Mouse (Mus musculus) left cerebral cortex, adult 9 months (tissue): Measurements from ENCODE around the gene Galnt14.

ENCODE experiments used
- DNase-seq, 2 experiments: peaks; one replicate each; pipeline ENCODE4 v3.0.0; 2022; ENCODE audit warnings: low spot score in 2 of 2

Gene Galnt14

GRCm38 (mm10) chr17:73572440-73572839 lies 137.8 kb downstream of the Galnt14 start:
- DNase-seq: peak in 1 of 2 experiments; percentile 70

DNA sequence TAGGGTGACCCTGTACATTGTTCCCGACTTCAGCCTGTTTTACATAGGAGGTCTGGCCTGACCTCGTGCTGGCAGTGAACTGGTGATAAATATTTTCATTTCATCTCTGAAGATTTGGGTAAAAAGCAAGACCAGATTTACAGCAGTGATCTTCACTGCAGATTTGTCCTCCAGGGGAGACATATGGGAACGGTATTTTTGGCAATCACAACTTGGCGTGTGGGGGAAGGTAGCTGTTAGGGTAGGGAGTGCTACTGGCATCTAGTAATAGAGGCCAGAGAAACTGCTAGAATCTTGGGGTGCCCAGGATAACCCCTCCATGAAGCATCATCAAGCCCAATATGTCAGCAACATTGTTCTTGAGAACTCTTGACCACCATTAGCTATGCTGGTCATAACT lies 138.3 kb downstream of the Galnt14 start:
- peak in 1 of 2 experiments; percentile 60 for DNase-seq

- no peak for DNase-seq
Measured at GRCm38 (mm10) chr17:73568204-73568603, 142.0 kb downstream of the Galnt14 start.

GRCm38 (mm10) chr17:73561149-73561548 lies 149.1 kb downstream of the Galnt14 start:
- peak in 1 of 2 experiments; percentile 33 for DNase-seq

- DNase-seq: peak; percentile 44 to 56
Measured at GRCm38 (mm10) chr17:73560208-73560784, 150.0 kb downstream of the Galnt14 start.

GRCm38 (mm10) chr17:73559498-73559897 lies 150.8 kb downstream of the Galnt14 start:
- DNase-seq: no peak

DNA sequence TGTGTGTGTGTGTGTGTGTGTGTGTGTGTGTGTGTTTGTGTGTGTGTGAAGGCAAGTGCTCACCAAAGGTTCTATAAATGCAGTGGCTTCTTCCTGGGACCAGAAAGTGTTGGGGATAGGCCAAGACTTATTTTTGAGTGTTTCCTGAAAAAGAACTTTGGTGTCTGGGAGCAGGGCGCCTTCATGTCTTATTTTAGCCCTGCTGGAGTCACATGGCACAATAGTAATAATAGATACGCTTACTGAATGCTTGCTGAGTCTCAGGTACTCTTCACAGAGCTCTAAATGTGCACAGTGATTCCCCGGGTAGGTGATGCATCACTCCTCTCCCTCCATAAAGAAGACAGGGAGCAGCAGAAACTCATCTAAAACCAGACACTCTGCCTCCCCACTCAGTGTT lies 153.2 kb downstream of the Galnt14 start:
- no peak for DNase-seq

- DNase-seq: no peak
Measured at GRCm38 (mm10) chr17:73556436-73556835, 153.8 kb downstream of the Galnt14 start.

DNA sequence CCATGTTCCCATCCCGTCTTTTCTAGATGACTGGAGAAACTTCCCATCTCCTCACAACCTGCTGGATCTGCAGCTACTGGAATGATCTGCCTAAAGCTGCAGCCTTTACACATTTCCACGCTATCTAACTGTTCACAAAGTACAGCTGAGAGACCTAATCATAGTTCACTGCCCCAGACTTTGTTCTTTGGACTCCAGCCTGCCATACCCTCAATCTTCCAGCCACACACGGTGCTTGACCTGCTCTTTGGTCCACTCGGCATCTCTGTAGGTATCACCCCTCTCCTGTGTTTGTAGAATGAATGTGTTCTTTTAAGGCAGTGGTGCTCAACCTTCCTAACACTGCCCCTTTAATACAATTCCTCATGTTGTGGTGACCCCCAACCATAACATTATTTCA lies 155.6 kb downstream of the Galnt14 start:
- DNase-seq: no peak

DNA sequence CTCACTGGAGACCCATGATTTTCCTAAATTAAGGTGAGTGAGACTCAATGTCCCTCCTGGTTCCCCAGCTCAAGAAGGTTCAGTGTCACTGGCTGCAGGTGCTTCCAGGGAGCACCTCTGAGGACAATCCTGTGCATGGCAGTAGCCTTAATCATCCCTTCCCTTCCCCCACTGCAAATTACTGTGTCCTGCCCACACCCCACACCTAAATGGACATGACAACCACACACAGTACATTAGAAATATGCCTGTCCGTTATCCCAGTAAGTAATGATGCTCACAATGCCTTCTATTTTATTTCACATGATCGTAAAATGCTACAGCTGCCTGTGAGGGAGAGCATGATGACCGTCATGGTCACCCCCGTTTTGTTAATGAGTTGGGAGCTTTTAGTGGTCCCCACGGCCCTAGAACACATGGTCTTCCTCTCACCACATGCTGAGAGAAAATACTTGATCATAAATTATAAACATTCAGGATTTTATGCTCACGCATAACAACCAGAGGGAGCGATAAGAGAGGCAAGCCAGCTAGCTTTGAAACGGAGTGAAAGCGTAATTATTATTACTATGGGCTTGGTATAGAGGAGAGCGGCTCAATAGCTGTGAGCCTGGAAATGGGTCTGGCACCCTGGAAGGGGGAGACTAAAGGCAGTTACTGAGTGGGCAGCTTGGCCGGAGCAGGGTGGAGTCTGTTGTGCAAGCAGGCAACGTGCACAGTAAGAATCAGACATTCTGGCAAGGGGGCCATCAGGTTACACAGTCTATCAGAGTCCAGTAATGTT lies 161.3 kb downstream of the Galnt14 start:
- DNase-seq: no peak

DNA sequence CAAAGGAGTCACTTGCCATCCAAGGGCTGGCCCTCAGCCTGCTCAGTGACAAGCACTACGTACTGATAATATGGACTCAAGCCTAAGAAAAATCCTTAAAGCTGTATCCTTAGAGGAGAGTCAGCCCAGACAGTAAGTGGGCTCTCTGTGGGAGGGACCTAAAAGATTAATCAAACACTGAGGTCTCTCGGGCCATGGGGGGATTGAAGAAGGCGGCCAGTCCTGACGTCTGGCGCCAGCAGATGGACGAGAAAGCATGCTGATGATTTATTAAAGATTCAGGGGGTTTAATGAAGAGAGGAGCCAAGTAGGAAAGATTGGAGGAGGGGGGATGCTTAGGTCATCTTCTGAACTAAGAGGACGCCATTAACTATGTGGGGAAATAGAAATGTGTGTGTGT lies 162.1 kb downstream of the Galnt14 start:
- DNase-seq: no peak

GRCm38 (mm10) chr17:73547483-73547882 lies 162.8 kb downstream of the Galnt14 start:
- no peak for DNase-seq

GRCm38 (mm10) chr17:73541911-73542310 lies 168.3 kb downstream of the Galnt14 start:
- no peak for DNase-seq

DNA sequence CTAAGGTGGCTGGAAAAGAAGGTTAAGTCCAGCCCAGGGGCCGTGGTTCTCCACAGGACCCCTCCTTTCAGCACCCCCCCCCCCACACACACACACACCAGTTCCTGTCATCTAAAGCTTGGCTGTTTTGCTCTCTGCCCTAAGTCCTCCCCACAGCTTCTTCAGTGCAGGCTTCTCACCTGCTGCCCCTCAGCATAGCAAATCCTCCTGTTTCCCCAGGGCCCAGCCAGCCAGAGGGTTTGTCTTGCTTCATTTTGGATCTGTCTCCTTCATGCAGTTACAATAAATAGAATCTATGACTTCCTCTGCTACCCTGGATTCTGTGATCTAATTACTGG lies 169.1 kb downstream of the Galnt14 start:
- no peak for DNase-seq

DNA sequence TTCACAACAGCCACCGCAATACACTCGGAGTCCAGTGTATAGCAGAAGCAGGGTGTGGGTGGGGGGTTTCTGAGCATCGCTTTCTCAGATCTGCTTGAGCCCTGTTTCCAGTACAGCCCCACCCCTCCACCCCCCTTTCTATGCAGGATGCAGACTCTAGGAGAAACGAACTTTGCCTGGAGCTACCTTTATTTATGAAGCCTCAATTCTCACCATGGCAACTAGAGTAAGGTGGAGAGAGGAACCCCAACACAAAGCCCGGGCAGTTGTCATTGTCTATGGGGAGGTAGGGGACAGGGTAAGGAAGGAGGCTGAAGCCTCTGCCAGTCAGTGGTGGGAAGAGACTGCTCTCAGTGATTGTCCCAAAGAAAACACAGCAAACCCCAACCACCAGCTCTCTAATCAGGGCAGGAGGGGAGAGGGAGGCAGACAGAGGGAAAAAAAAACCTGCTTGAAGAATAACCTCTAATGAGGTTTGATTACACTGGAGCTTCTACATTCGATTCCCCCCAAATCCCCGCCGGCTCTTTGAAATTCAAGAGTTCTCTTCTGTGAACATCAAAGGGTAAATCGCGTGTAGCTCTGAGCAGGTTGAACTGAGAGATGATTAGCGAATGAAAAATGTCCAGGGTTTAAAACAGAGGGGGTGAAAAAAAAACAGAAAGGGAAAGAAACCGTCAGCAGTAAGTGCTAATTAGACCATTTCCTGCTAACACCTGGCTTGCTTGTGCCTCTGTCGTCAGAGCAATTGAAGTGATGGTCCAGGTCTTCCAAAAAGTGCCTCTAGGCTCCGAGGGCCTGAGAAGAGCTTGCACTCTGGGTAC lies 169.6 kb downstream of the Galnt14 start:
- no peak for DNase-seq

DNA sequence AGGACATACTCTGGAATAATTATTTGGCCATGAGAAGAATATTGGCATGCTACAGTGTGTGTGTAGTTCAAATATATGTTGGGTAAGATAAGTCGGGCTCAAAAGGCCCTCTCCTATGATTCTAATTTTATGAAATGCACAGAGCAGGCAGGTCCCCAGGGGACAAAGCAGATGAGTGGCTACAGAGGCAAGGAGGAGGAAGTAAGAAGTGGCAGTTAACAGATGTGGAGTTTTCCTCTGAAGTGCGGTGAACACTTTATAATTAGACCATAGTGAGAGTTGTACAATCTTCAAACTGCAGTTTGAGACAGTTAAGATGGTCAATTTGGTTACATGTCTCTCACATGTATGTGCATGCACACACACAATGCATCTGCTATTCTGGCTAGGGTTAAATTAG lies 178.4 kb downstream of the Galnt14 start:
- no peak for DNase-seq

DNA sequence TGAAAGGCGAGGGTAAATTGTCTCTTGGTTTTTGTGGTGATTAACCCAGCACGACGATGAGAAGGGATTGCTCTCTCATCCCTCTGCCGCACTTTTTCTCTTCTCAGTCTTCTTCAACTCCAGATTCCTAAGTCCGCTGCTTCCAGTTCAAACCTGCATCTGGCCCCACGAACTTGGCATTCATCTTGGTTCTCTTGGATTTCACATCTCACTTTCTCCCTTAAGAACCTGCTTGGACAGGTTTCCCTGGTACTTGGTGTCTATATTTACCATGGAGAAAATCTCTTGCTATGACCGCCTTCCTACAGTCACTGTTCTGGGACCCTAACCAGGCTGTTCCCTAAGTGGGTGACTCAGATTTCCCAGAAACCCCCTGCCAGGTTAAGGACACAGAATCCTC lies 188.1 kb downstream of the Galnt14 start:
- no peak for DNase-seq

GRCm38 (mm10) chr17:73519350-73519749 lies 190.9 kb downstream of the Galnt14 start:
- DNase-seq: peak; percentile 11 to 49

GRCm38 (mm10) chr17:73518359-73518758 lies 191.9 kb downstream of the Galnt14 start:
- DNase-seq: peak; percentile 42 to 75

DNA sequence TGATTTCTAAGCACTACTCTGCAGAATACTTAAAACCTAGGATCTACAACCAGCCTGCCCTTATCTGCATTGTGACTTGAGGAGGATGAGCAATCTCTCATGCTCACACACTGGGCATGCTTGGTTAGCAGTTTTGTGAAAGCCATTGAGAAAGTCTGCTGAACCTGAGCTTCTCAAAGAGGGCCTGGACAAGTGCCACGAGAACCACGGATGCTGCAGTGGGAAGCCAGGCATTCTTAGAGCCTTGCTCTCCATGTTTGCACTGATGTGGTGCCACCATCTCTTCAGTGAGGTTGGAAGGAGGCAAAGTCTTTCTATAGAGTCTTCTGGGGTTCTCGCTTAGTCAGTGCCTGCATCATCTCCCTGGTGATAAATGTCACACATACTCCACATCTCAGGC lies 194.7 kb downstream of the Galnt14 start:
- peak in 1 of 2 experiments; percentile 13 for DNase-seq

DNA sequence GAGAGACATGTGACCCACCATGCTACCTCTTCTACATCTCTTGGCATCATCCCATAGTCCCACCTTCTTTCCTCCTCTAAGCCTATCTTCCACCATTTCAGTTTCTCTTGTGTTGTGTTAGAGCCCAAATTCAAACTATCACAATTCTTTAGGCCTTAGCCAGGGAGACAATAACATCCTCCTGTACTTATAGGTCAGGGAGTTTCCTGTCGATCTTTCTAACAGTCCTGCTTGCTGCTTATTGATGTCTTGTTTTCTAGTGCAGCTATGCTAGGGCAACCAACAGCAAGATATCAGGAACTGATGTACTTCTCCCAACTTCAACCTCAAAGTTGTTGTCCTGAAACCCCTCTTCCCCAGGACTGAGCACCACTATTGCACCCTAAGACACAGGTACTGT lies 195.4 kb downstream of the Galnt14 start:
- DNase-seq: no peak

DNA sequence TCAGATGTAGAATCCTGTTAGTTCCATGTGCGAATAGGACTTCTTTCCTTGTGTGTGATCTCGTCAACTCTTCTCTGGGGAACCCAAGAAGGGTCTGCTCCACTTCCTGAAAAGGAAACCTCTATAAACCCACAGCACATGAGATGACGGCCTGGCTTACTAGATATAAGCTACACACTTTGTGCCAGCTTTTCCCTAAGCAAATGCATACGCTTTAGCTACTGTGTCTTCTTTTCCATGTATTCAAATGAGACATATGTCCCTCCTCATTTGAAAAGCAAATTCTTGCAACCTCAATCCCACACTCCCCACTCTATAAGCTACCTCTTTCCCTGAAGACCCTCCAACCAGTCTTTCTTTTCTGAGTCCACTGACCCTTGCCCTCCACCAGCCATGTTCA lies 196.0 kb downstream of the Galnt14 start:
- DNase-seq: no peak

- DNase-seq: no peak
Measured at GRCm38 (mm10) chr17:73512844-73513243, 197.4 kb downstream of the Galnt14 start.
